Mouse (Mus musculus): ENCODE data around the gene Gal3st4. TPM values are rescaled to one million over a fixed set of nuclear protein-coding genes. Genes with fewer than 3 reads are reported as not detected.

Gal3st4 gene
- total RNA-seq, 2 experiments from 2014 or later: 0.36 to 0.76 TPM

Other genes with a start within 250 kb of the Gal3st4 start
- gene Smok3c, start 219.6 kb downstream of the Gal3st4 start, total RNA-seq (2021): not detected
- gene Zkscan1, start 187.8 kb downstream of the Gal3st4 start, total RNA-seq (2021): 10 to 100 TPM; 22.6 to 25.0 TPM
- 10 to 100 TPM; 20.8 to 22.7 TPM for gene Zscan21, start 155.9 kb downstream of the Gal3st4 start, total RNA-seq (2021)
- 10 to 100 TPM in 1 of 2 experiments, 1 to 10 TPM in 1; 7.6 to 10.6 TPM for gene Zfp113, start 117.1 kb downstream of the Gal3st4 start, total RNA-seq (2021)
- gene Cops6, start 111.8 kb downstream of the Gal3st4 start, total RNA-seq (2021): 100 to 1,000 TPM; 134 to 143 TPM
- gene Ap4m1, start 100.8 kb downstream of the Gal3st4 start, total RNA-seq (2021): 10 to 100 TPM; 14.0 to 16.7 TPM
- gene Mcm7, start 100.4 kb downstream of the Gal3st4 start, total RNA-seq (2021): 10 to 100 TPM; 80.5 to 86.4 TPM
- gene Taf6, start 85.4 kb downstream of the Gal3st4 start, total RNA-seq (2021): 10 to 100 TPM; 27.7 to 28.8 TPM
- gene Cnpy4, start 85.4 kb downstream of the Gal3st4 start, total RNA-seq (2021): 1 to 10 TPM; 8.9 to 9.4 TPM
- gene Mblac1, start 78.5 kb downstream of the Gal3st4 start, total RNA-seq (2021): 1 to 10 TPM; 4.3 to 4.6 TPM
- gene Nxpe5, start 46.9 kb downstream of the Gal3st4 start, total RNA-seq (2021): under 1 TPM in 1 of 2 experiments, not detected in 1; 0.14 TPM
- 10 to 100 TPM; 59.2 to 66.4 TPM for gene Lamtor4, start 17.4 kb downstream of the Gal3st4 start, total RNA-seq (2021)
- gene BC037034, start 8.8 kb downstream of the Gal3st4 start, total RNA-seq (2021): 1 to 10 TPM; 7.9 to 8.2 TPM
- not detected for gene Gm43720, start 7.1 kb upstream of the Gal3st4 start, total RNA-seq (2021)
- gene Gpc2, start 7.2 kb upstream of the Gal3st4 start, total RNA-seq (2021): 1 to 10 TPM; 2.3 to 2.5 TPM
- gene Stag3, start 7.4 kb upstream of the Gal3st4 start, total RNA-seq (2021): 1 to 10 TPM in 1 of 2 experiments, under 1 TPM in 1; 0.26 to 1.3 TPM
- gene Pvrig, start 69.1 kb upstream of the Gal3st4 start, total RNA-seq (2021): not detected
- 10 to 100 TPM; 10.1 to 12.8 TPM for gene Zfp157, start 168.6 kb upstream of the Gal3st4 start, total RNA-seq (2021)